Mouse (Mus musculus): ENCODE results near the gene Slit3. TPM values are rescaled to one million over a fixed set of nuclear protein-coding genes. Genes with fewer than 3 reads are reported as not detected.

Slit3 gene
- total and polyA plus RNA-seq, 3 experiments: not detected

GRCm38 (mm10) chr11:35736817-35737216 is 615.8 kb downstream of the Slit3 start:
- Histone ChIP-seq H3K79me2 (ENCODE audit: control insufficient read depth, insufficient read depth, low read length, poor library complexity) (no peaks in the 10 kb centered on the region), H3K36me3 (ENCODE audit: control insufficient read depth in 1 of 2, insufficient read depth in 2 of 2, low read length in 2 of 2) (no peaks in the 10 kb centered on the region), H3K27ac (ENCODE audit: control insufficient read depth, low read depth, low read length) (no peak overlapping the region), H3K27me3 (ENCODE audit: control insufficient read depth in 1 of 2, insufficient read depth in 2 of 2, low read length in 2 of 2) (peaks cover 0 to 4% of the 10 kb centered on the region in 2 experiments; a peak in 2 of 4 replicates), H3K4me1 (ENCODE audit: control insufficient read depth in 1 of 2, insufficient read depth in 2 of 2, low read length in 2 of 2) (no peaks in the 10 kb centered on the region), H3K4me3 (ENCODE audit: control insufficient read depth in 1 of 2, insufficient read depth in 1 of 2, low read depth in 2 of 2, low read length in 2 of 2) (no peak overlapping the region), H3K9me3 (replicated peaks; ENCODE audit: insufficient read depth, low read length) (no peaks in the 10 kb centered on the region), H3K9ac (ENCODE audit: control insufficient read depth, low read depth, low read length, poor library complexity, severe bottlenecking) (no peak overlapping the region)
- no peak for DNase-seq (ENCODE audit: low read depth, low spot score)
- TF ChIP-seq GATA1 (IDR thresholded peaks at IDR 0.05; ENCODE audit: low read depth, low read length) (no peak), CTCF (IDR thresholded peaks at IDR 0.05 in 2 of 3, conservative IDR thresholded peaks at IDR 0.05 in 1 of 3; ENCODE audit: control insufficient read depth in 1 of 3, insufficient read depth in 1 of 3, low read depth in 2 of 3, low read length in 3 of 3, poor library complexity in 1 of 3, severe bottlenecking in 1 of 3) (peak in 2 of 3 experiments; percentile 11 to 12; a peak in 2 of 6 replicates), POLR2AphosphoS5 (IDR thresholded peaks at IDR 0.05; ENCODE audit: borderline replicate concordance, low read depth, low read length) (no peak), USF1 (IDR thresholded peaks at IDR 0.05; ENCODE audit: low read depth, low read length) (no peak)

DNA sequence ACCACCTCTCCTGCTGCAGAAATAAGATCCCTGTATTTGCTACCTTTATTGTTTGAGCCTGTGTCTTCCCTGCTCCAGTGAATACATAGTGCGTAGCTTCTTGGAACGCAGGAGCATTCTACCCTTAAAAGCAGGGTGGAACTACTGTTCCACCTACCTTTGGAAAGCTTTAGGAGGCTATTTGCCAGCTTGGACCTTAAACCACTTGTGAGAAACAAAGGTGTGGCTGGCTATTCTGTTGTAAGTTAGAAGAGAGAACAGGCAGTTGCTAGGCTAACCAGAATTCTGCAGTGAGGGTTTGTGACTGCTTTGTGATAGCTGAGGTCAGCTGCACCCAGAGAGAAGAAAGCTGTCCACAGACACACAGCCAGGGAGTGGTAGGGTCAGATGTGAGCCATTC is 616.2 kb downstream of the Slit3 start:
- Histone ChIP-seq H3K4me3 (ENCODE audit: control insufficient read depth in 1 of 2, insufficient read depth in 1 of 2, low read depth in 2 of 2, low read length in 2 of 2) (no peak overlapping the region), H3K9ac (ENCODE audit: control insufficient read depth, low read depth, low read length, poor library complexity, severe bottlenecking) (no peak overlapping the region), H3K4me1 (ENCODE audit: control insufficient read depth in 1 of 2, insufficient read depth in 2 of 2, low read length in 2 of 2) (no peaks in the 10 kb centered on the region), H3K27ac (ENCODE audit: control insufficient read depth, low read depth, low read length) (no peak overlapping the region), H3K9me3 (replicated peaks; ENCODE audit: insufficient read depth, low read length) (no peaks in the 10 kb centered on the region), H3K27me3 (ENCODE audit: control insufficient read depth in 1 of 2, insufficient read depth in 2 of 2, low read length in 2 of 2) (peaks cover 0 to 4% of the 10 kb centered on the region in 2 experiments; a peak in 2 of 4 replicates), H3K79me2 (ENCODE audit: control insufficient read depth, insufficient read depth, low read length, poor library complexity) (no peaks in the 10 kb centered on the region), H3K36me3 (ENCODE audit: control insufficient read depth in 1 of 2, insufficient read depth in 2 of 2, low read length in 2 of 2) (no peaks in the 10 kb centered on the region)
- TF ChIP-seq TAL1 (IDR thresholded peaks at IDR 0.05; ENCODE audit: low read length) (no peak), ZMIZ1 (IDR thresholded peaks at IDR 0.05; ENCODE audit: low read depth, low read length) (no peak), CHD1 (IDR thresholded peaks at IDR 0.05; ENCODE audit: low read depth, low read length) (no peak), ZC3H11A (IDR thresholded peaks at IDR 0.05; ENCODE audit: low read depth, low read length) (no peak), POLR2AphosphoS2 (IDR thresholded peaks at IDR 0.05; ENCODE audit: low read length) (no peak), ELF1 (IDR thresholded peaks at IDR 0.05; ENCODE audit: low read depth, low read length) (no peak), KAT2A (conservative IDR thresholded peaks at IDR 0.05; ENCODE audit: low read depth, low read length) (no peak), GATA1 (IDR thresholded peaks at IDR 0.05; ENCODE audit: low read depth, low read length) (no peak), CTCF (IDR thresholded peaks at IDR 0.05 in 2 of 3, conservative IDR thresholded peaks at IDR 0.05 in 1 of 3; ENCODE audit: control insufficient read depth in 1 of 3, insufficient read depth in 1 of 3, low read depth in 2 of 3, low read length in 3 of 3, poor library complexity in 1 of 3, severe bottlenecking in 1 of 3) (no peak), MAX (IDR thresholded peaks at IDR 0.05; ENCODE audit: low read length) (no peak), JUND (IDR thresholded peaks at IDR 0.05; ENCODE audit: low read depth, low read length) (no peak), TCF12 (IDR thresholded peaks at IDR 0.05; ENCODE audit: low read depth, low read length) (no peak), MXI1 (IDR thresholded peaks at IDR 0.05; ENCODE audit: low read depth, low read length) (no peak), MEF2A (IDR thresholded peaks at IDR 0.05; ENCODE audit: extremely low read depth, insufficient replicate concordance, low read depth, low read length, poor library complexity, severe bottlenecking) (no peak), E2F4 (IDR thresholded peaks at IDR 0.05; ENCODE audit: borderline replicate concordance, low read depth, low read length) (no peak), SMC3 (IDR thresholded peaks at IDR 0.05; ENCODE audit: low read depth, low read length) (no peak), TBP (IDR thresholded peaks at IDR 0.05; ENCODE audit: low read depth, low read length) (no peak), UBTF (IDR thresholded peaks at IDR 0.05; ENCODE audit: borderline replicate concordance, insufficient read depth, low read depth, low read length) (no peak), ZKSCAN1 (IDR thresholded peaks at IDR 0.05; ENCODE audit: low read depth, low read length) (no peak)
- no peak for DNase-seq (ENCODE audit: low read depth, low spot score)

Data from MEL (cell line).